Mouse (Mus musculus): ENCODE data around the gene Abca13. TPM values are rescaled to one million over a fixed set of nuclear protein-coding genes. Genes with fewer than 3 reads are reported as not detected.
A peak's percentile ranks its signal among the peaks of the same experiment; 100 is the strongest.
"Not testable (repeated sequence)": the region's sequence is repeated elsewhere in the genome, so short reads cannot be mapped to it uniquely, and the experiment has no call there.

Gene Abca13
- polyA plus RNA-seq, 2 experiments, result 0.01 TPM; not detected in 1

DNA sequence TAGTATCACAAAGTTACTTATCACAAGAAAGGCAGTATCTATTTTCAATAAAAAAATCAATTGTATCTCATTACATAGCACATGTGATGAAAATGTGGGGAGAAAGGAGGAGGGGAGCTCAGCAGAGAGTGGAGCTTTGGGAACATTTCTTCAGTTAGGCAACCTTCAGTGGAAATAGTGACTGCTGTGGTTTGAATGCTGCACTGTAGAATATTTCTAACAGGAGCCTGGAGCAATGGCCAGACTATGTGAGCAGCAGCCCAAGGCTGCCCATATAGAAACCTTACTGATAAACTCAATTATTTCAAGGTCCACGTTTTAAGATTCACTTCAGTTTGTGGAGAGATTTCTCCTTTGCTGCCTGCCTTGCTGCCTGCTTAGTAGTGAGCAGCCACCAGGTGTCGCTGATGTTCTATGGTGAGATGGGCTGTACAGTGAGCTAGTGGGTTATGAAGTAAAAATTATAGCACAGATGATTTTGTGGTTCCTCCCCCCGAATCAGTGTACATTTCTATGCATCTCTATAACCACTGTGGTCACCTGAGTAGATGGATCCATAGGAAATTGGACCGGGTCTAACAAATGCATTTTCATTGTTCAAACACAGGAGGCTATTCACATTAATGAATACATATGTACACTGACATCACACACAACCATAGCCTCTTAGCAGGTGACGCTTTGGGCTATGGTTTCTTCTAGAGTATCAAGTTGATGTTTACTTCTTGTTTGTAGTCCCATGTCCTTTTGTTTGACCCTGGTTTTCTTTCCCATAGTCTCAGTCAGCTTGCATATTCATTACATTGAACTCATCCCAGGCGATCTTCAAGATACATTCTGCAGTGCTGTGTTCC is 125.6 kb downstream of the Abca13 start:
- TF ChIP-seq POLR2A (IDR thresholded peaks at IDR 0.05; ENCODE audit: borderline replicate concordance, extremely low read depth, insufficient read depth, insufficient read length), result no peak
- H3K27me3 ChIP-seq (ENCODE audit: control insufficient read depth, insufficient read depth, low read length), result no peaks in the 10 kb centered on the region
- DNase-seq (ENCODE audit: low spot score) (peak; percentile 58), ATAC-seq (ENCODE audit: low FRiP score, low read depth) (peak; percentile 72; the same call in 1 of the 2 replicates)
- no peak overlapping the region for H3K9ac ChIP-seq (ENCODE audit: low read depth, low read length, severe bottlenecking)
- no peak overlapping the region for H3K4me2 ChIP-seq (replicated peaks; ENCODE audit: low read depth, low read length, severe bottlenecking)
- no peaks in the 10 kb centered on the region for H3K4me1 ChIP-seq (ENCODE audit: control insufficient read depth, insufficient read depth, low read length)
- no peak overlapping the region for H3K27ac ChIP-seq (replicated peaks; ENCODE audit: low read depth, low read length)
- no peaks in the 10 kb centered on the region for H3K36me3 ChIP-seq (ENCODE audit: control insufficient read depth, insufficient read depth, low read length)
- H3K4me3 ChIP-seq (replicated peaks; ENCODE audit: low read length), result no peak overlapping the region
- WGBS, result 35% methylated on average over 6 of the region's 6 CpGs
- H3K9me3 ChIP-seq (ENCODE audit: control insufficient read depth, low read length), result no peaks in the 10 kb centered on the region

DNA sequence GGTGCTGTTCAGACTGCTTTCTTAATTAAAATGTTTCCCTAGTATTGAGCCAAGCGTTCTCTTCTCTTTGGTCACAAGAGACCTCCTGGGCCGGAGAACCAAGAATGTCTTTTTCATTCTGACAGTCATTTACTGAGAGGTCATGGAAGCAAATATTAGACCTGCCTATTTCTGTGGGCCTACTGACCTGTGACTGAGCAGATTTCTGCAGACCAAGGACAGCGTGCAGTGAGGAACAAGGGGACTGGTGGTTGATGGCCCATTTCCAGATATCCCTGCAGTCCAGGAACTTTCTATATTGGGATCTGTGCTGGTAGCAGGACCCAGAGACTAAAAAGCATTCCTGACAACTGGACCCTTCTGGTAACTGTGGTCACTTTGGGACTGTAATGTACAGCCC is 146.4 kb downstream of the Abca13 start:
- H3K4me3 ChIP-seq (replicated peaks; ENCODE audit: low read length), result no peak overlapping the region
- H3K9me3 ChIP-seq (ENCODE audit: control insufficient read depth, low read length), result no peaks in the 10 kb centered on the region
- no peak overlapping the region for H3K9ac ChIP-seq (ENCODE audit: low read depth, low read length, severe bottlenecking)
- no peak overlapping the region for H3K27ac ChIP-seq (replicated peaks; ENCODE audit: low read depth, low read length)
- H3K36me3 ChIP-seq (ENCODE audit: control insufficient read depth, insufficient read depth, low read length), result no peaks in the 10 kb centered on the region
- DNase-seq (ENCODE audit: low spot score) (no peak), ATAC-seq (ENCODE audit: low FRiP score, low read depth) (no peak)
- no peak overlapping the region for H3K4me2 ChIP-seq (replicated peaks; ENCODE audit: low read depth, low read length, severe bottlenecking)
- H3K27me3 ChIP-seq (ENCODE audit: control insufficient read depth, insufficient read depth, low read length), result no peaks in the 10 kb centered on the region
- H3K4me1 ChIP-seq (ENCODE audit: control insufficient read depth, insufficient read depth, low read length), result no peaks in the 10 kb centered on the region
- no peak for TF ChIP-seq POLR2A (IDR thresholded peaks at IDR 0.05; ENCODE audit: borderline replicate concordance, extremely low read depth, insufficient read depth, insufficient read length)
- 85% methylated on average over 3 of the region's 3 CpGs for WGBS

DNA sequence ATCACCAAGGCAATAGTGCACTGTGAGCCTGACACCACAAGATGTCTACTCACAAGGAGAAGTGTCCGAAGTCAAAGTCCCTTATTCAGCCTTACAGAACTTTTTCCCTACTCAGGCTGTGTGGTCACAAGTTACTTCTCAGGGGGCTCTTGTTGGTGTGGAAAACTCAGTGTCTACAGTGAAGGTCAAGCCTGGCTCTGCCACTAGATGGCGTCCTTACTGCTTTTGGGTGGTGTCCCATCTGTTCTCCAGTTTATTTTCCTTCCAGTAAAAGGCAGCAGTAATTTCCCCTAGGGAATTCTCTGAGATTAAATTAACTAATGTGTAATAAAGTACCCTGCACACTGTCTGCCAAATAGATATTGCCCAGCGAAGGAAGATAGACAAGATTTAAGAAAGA is 156.0 kb downstream of the Abca13 start:
- Histone ChIP-seq H3K4me2 (replicated peaks; ENCODE audit: low read depth, low read length, severe bottlenecking) (no peak overlapping the region), H3K36me3 (ENCODE audit: control insufficient read depth, insufficient read depth, low read length) (no peaks in the 10 kb centered on the region), H3K9ac (ENCODE audit: low read depth, low read length, severe bottlenecking) (no peak overlapping the region), H3K4me3 (replicated peaks; ENCODE audit: low read length) (no peak overlapping the region), H3K27ac (replicated peaks; ENCODE audit: low read depth, low read length) (no peak overlapping the region), H3K9me3 (ENCODE audit: control insufficient read depth, low read length) (no peaks in the 10 kb centered on the region), H3K27me3 (ENCODE audit: control insufficient read depth, insufficient read depth, low read length) (no peaks in the 10 kb centered on the region), H3K4me1 (ENCODE audit: control insufficient read depth, insufficient read depth, low read length) (no peaks in the 10 kb centered on the region)
- TF ChIP-seq POLR2A (IDR thresholded peaks at IDR 0.05; ENCODE audit: borderline replicate concordance, extremely low read depth, insufficient read depth, insufficient read length), result no peak
- 48% methylated on average over 3 of the region's 3 CpGs for WGBS
- ATAC-seq (ENCODE audit: low FRiP score, low read depth) (no peak), DNase-seq (ENCODE audit: low spot score) (no peak)

GRCm38 (mm10) chr11:9373160-9373559 is 181.4 kb downstream of the Abca13 start:
- 85% methylated on average over 5 of the region's 5 CpGs for WGBS

GRCm38 (mm10) chr11:9374426-9374825 is 182.7 kb downstream of the Abca13 start:
- H3K27ac ChIP-seq (replicated peaks; ENCODE audit: low read depth, low read length); H3K4me3 ChIP-seq (replicated peaks; ENCODE audit: low read length); H3K9me3 ChIP-seq (ENCODE audit: control insufficient read depth, low read length); DNase-seq (ENCODE audit: low spot score); H3K4me1 ChIP-seq (ENCODE audit: control insufficient read depth, insufficient read depth, low read length); H3K36me3 ChIP-seq (ENCODE audit: control insufficient read depth, insufficient read depth, low read length); H3K27me3 ChIP-seq (ENCODE audit: control insufficient read depth, insufficient read depth, low read length); H3K4me2 ChIP-seq (replicated peaks; ENCODE audit: low read depth, low read length, severe bottlenecking); H3K9ac ChIP-seq (ENCODE audit: low read depth, low read length, severe bottlenecking); ATAC-seq (ENCODE audit: low FRiP score, low read depth): not testable (repeated sequence)
- 83% methylated on average over 5 of the region's 5 CpGs for WGBS

More at GRCm38 (mm10) chr11:9373160-9373559, 181.4 kb downstream of the Abca13 start:
- TF ChIP-seq POLR2A (IDR thresholded peaks at IDR 0.05; ENCODE audit: borderline replicate concordance, extremely low read depth, insufficient read depth, insufficient read length), result no peak
- Histone ChIP-seq H3K27ac (replicated peaks; ENCODE audit: low read depth, low read length) (no peak overlapping the region), H3K9me3 (ENCODE audit: control insufficient read depth, low read length) (no peaks in the 10 kb centered on the region), H3K27me3 (ENCODE audit: control insufficient read depth, insufficient read depth, low read length) (no peaks in the 10 kb centered on the region), H3K4me3 (replicated peaks; ENCODE audit: low read length) (no peak overlapping the region), H3K36me3 (ENCODE audit: control insufficient read depth, insufficient read depth, low read length) (no peaks in the 10 kb centered on the region), H3K4me2 (replicated peaks; ENCODE audit: low read depth, low read length, severe bottlenecking) (no peak overlapping the region), H3K4me1 (ENCODE audit: control insufficient read depth, insufficient read depth, low read length) (no peaks in the 10 kb centered on the region), H3K9ac (ENCODE audit: low read depth, low read length, severe bottlenecking) (no peak overlapping the region)
- ATAC-seq (ENCODE audit: low FRiP score, low read depth) (no peak), DNase-seq (ENCODE audit: low spot score) (no peak)

Data from limb, embryonic 14.5 days (tissue).